Mouse (Mus musculus) cerebellum, postnatal 4 days (tissue): ENCODE measurements around the gene Plac1.
"Not testable (repeated sequence)": the region's sequence is repeated elsewhere in the genome, so short reads cannot be mapped to it uniquely, and the experiment has no call there.

Source experiments
- DNase-seq, 2 experiments: peaks; one replicate each; pipeline ENCODE4 v3.0.0; 2022; ENCODE audit warnings: low spot score in 2 of 2, mixed read lengths in 1 of 2

Plac1 gene

DNA sequence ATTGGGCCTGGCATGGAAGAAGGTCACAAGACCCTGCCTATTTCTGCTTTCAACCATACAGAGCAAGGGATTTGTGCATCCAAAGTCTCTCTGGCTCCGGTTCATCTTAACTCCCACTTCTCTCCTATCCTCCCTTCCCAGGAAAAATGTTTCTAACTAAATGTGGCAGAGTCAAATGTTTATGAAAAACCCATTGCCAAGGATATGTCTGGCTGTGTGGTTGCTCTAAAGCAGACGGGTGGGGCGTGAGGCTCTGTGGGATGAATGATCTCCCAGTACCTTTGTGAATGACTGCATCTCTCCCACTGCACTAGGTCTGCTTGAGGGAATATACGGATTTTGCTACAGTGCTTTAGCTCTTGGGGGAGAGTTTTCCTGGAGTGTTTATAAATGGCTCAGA lies 193.9 kb downstream of the Plac1 start:
- DNase-seq: no peak

DNA sequence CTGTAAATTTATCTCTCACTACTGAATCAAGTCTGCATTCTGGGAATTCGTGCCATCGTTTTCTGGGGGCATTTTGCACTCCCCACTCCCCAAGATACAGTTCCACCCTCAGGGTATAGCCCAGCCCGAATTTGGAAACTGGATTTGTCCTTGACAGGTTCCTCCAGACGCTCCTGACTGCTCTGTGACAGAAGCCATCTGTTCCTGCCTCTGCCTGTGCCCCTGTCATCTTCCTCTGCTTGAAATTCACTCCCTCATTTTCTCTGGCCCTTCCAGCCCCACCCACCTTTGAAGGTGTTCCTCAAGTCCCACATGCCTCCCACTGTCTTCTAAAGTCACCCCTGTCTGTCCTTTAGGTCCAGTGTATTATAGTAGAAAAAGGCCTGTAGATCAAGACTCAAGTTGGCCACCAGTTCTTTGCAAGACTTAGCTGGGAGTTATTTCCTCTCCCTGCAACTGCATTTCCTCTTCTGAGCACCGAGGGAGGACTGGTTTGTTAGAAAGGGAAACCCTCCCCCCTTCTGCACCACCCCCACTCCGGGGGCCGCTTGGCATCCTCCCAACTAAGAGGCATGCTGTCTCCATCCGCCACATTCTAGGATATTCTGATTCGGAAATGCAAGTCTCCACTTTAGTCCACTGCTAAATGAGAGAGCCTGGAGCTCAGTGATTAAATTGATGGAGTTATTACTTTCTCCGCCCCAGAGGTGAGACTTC lies 194.6 kb downstream of the Plac1 start:
- DNase-seq: no peak

DNA sequence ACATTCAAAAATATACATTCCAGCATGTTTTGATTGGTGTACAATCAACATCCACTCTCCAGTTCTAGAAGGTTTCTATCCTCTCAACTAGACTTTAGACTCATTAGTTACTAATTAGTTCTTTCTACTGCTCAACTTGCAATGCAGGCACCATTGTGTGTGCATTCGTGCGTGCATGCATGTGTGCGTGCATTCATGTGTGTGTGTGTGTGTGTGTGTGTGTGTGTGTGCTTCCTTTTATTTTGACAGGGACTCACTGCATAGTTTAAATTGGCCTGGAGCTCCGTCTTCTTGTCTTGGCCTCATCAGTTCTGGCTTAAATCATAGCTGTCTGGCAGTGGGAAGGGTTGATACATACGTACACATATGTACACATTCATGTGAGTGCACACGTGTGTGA lies 198.9 kb downstream of the Plac1 start:
- no peak for DNase-seq

DNA sequence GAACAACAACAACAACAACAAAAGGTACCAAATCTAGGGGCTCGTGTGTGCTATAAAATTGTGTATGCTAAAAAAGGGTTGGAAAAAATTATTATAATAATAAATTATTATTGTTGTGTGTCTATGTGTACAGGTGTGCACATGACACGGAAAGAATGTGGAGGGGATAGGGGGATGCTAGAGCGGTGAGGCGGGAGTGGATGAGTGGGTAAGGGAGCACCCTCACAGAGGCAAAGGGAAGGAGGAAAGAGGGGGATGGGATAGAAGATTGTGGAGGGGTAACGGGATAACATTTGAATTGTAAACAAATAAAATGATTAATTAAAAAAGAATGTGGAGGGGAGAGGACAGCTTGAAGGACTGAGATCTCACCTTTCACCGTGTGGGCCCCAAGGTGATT lies 199.8 kb downstream of the Plac1 start:
- no peak for DNase-seq

DNA sequence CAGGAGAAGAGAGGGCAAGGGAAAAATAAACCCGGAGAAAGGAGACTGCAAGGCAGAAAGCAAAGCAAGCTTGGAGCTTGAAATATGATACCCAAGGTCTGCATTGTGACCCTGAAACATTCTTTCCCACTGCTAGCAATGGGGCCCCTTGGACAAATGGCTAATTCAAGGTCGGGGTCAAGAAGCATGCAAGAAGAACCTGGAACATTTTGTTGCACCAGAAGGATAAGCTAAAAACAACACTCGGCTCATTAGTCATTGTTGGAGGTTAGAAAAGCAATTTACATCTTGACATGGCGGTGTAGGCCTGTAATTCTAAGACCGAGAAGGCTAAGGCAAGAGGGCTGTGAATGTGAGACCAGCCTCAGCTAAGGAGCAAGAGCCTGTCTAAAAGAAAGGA lies 200.3 kb downstream of the Plac1 start:
- no peak for DNase-seq

DNA sequence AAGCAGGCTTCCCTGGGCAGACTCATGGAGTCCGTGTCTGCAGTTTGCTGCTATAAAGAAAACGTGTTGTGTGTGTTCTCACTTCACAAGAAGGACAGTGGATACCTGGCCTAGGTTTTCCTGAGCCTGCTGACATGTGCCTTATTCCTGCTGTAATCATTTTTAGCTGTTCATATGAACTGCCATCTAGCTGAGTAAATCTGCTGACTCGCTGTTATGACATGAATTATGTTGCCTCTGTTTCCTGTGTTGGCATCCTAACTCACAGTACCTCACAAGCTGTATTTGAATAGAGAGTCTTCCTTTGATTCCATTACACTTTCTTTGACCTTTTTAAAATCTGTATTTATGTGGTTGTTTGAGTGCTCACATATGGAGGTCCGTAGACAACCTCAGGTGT lies 201.7 kb downstream of the Plac1 start:
- no peak for DNase-seq

DNA sequence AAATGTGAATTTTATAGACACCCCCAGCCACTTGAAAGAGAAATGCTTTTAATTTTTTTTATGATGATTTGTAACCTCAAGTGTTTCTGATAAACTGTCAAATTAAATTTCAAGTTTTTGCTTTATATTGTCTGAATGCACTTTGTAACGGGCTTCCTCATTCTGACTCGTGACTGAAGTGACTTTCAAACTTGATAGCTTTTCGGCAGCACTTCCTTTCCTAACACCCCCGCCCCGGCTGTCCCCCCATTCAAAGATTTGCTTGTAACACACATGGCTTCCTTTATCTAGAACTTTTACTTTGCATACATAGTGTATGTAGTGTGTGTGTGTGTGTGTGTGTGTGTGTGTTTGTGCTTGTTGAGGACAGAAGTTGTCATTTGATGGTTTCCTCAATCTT lies 210.4 kb downstream of the Plac1 start:
- no peak for DNase-seq

DNA sequence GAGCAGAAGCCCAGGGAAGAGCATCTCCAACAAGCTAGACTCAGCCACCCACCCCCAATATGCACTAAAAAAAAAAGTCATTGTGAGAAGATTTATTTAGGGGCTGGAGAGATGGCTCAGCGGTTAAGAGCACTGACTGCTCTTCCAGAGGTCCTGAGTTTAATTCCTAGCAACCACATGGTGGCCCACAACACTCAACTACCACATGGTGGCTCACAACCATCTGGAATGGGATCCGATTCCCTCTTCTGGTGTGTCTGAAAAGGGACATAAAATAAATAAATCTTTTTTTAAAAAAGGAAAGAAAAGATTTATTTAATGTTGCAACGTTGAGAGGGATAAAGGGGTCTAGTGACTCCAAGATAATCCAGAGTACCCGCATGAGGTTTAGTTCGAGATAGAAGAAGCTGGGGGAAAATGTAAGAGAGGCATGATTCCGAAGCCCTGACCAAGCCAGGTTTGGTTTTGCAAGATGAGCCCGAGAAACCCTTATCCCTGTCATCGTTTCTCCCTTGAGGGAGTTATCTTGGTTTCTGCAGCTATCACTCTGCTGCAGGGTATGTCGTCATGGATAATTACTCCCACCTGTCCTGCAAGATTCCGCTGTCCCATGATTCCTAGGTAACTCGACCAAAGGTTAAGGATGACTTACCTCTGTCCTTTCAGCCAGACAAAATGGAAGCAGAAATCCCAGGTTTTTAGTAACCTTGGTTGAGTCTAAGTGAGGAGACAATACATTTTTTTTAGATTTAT lies 214.3 kb downstream of the Plac1 start:
- DNase-seq: no peak

DNA sequence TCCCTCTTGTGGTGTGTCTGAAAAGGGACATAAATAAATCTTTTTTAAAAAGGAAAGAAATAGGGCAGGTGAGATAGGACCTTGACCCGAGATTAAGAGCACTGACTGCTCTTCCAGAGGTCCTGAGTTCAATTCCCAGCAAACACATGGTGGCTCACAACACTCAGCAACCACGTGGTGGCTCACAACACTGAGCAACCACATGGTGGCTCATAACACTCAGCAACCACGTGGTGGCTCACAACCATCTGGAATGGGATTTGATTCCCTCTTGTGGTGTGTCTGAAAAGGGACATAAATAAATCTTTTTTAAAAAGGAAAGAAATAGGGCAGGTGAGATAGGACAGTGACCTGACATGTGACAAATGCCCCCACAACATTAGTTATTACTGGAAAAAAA lies 215.6 kb downstream of the Plac1 start:
- DNase-seq: not testable (repeated sequence)

DNA sequence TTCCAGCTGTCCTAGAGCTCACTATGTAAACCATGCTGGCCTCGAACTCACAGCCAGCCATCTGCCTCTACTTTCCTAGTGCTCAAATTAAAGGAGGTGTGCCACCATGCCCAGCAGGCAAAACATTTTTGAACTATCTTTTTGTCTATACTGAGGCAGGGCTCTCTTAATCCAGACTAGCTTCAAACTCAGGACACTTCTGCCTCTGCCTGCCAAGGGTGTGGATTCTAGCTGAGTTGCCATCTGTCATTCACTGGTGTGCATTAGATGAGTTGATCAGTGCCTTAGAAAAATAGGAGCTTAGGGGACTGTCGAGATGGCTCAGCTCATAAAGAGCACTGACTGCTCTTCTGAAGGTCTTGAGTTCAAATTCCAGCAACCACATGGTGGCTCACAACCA lies 216.9 kb downstream of the Plac1 start:
- no peak for DNase-seq
